Mouse (Mus musculus) heart, postnatal 0 days (tissue): ENCODE results near the gene Esrp2. TPM values are rescaled to one million over a fixed set of nuclear protein-coding genes. Genes with fewer than 3 reads are reported as not detected.

Source experiments
- ATAC-seq: fragments of 200-750 bp; cut with Nextera tagmentation; 2 replicates; pipeline ENCODE4 v1.8.0; 2017; ENCODE audit warnings: low read depth, moderate number of reproducible peaks, moderate library complexity; ENCODE audit not compliant: insufficient read depth
- DNase-seq: peaks from one replicate; pipeline ENCODE4 v3.0.0-alpha.2; 2016; ENCODE audit warnings: low spot score
- H3K27ac ChIP-seq: fragments of 300-500 bp; sonication (generic); 2 replicates; pipeline ENCODE4 v1.5.1; 2014; ENCODE audit warnings: low read depth, mild to moderate bottlenecking
- H3K27me3 ChIP-seq: fragments of 300-500 bp; sonication (generic); 2 replicates; pipeline ENCODE4 v1.6.1; 2014; ENCODE audit warnings: low read length, mixed read lengths; ENCODE audit not compliant: control insufficient read depth, insufficient read depth
- H3K36me3 ChIP-seq: fragments of 300-500 bp; sonication (generic); replicated peaks from 2 replicates; pipeline ENCODE4 v1.6.1; 2014; ENCODE audit warnings: low read length, mixed read lengths; ENCODE audit not compliant: control insufficient read depth, insufficient read depth
- H3K4me1 ChIP-seq: fragments of 300-500 bp; sonication (generic); 2 replicates; pipeline ENCODE4 v1.6.1; 2014; ENCODE audit warnings: antibody characterized with exemption; ENCODE audit not compliant: control insufficient read depth, insufficient read depth
- H3K4me2 ChIP-seq: fragments of 300-500 bp; sonication (generic); 2 replicates; pipeline ENCODE4 v1.6.1; 2014; ENCODE audit warnings: low read depth, mild to moderate bottlenecking, low read length, moderate library complexity
- H3K4me3 ChIP-seq: fragments of 300-500 bp; sonication (generic); 2 replicates; pipeline ENCODE4 v1.5.1; 2014; ENCODE audit warnings: low read depth, low read length
- H3K9ac ChIP-seq: fragments of 300-500 bp; sonication (generic); replicated peaks from 2 replicates; pipeline ENCODE4 v1.6.1; 2014; ENCODE audit warnings: low read depth, low read length, mixed read lengths
- H3K9me3 ChIP-seq: fragments of 300-500 bp; sonication (generic); replicated peaks from 2 replicates; pipeline ENCODE4 v1.6.1; 2016; ENCODE audit warnings: low read length; ENCODE audit not compliant: control insufficient read depth
- CTCF ChIP-seq: IDR thresholded peaks from 2 replicates; pipeline ENCODE4 v1.5.1; 2016; ENCODE audit warnings: antibody characterized with exemption, control low read depth, low read depth
- EP300 ChIP-seq: IDR thresholded peaks from 2 replicates; pipeline ENCODE4 v1.6.1; 2016; ENCODE audit warnings: antibody characterized with exemption, low read depth
- WGBS: fragments of 180-500 bp; shearing (Covaris S2); extraction: QIAGEN DNeasy Blood & Tissue Kit; methylation state at CpG from one replicate; pipeline ENCODE4 v1.1.7; 2014; 5-methylcytosine and 5-hydroxymethylcytosine counted together
- polyA plus RNA-seq: library from polyadenylated mRNA; unstranded; fragments of >200 nt; fragmentation: Nextera tagmentation; extraction: Ambion mirVana; gene quantifications from 2 replicates; pipeline ENCODE4 v1.2.1, GENCODE M21; 2015
- total RNA-seq: library from RNA; depleted of rRNA; stranded (reverse); fragments of >200 nt; gene quantifications from 2 replicates; pipeline ENCODE4 v1.2.3, GENCODE M21; 2014; ENCODE audit warnings: low replicate concordance; rRNA removed

Esrp2 gene
- 9.8 and 10.6 TPM in 2 replicates for total RNA-seq
- 0.27 and 0.31 TPM in 2 replicates for polyA plus RNA-seq

DNA sequence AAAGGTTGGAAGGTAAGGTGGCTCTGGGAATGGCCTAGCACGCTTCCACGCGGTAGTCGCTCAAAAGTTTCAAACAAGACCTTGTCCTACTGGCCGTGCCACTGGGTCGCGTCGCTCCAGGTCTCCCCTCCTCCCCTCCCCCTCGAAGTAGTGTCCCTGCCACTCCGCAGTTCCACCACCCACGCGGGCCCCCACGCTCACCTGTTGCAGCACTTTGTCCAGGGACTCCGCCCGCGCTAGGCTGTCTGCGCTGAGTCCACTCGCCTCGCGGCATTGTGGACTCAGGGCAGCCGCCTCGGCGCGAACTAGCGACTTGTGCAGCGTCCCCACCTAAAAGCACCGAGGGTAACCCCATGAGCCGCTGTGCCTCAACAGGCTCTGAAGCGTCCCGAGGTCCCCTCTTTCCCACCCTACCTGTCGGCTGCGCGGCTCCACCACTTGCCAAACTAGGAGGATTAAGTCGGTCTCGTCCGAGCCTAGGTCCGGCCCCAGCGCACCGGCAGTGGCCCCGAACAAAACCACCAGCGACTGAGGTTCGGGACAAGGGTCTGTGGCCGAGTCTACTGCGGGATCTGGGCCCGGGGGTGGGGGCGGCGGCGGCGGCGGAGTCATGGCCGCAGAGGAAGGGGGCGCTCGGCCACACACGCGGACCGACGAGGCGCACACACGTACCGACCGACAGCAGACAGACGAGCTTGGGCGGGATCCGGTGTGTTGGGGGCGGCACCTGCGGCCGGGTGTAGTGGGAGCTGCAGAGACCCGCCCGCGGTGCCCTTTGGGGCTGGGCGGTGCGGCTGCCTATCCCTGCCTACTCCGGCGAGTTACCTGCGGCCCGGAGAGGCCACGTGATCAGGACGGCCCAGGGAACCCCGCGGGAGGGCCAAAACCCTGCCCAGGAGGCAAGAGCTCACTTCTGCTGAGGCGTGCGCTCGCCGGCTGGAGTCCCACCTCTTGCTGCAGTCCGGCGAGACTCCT is at the start of gene Esrp2:
TSS of gene Esrp2 (minus strand) at position 819 of the 975 bp plus-strand sequence.
- Histone ChIP-seq H3K36me3 (peaks cover 9% of the 10 kb centered on the region), H3K4me3 (peak within 1 kb of the TSS; percentile 67), H3K4me1 (peaks cover 18% of the 10 kb centered on the region), H3K9ac (peak within 1 kb of the TSS; percentile 50), H3K27me3 (peaks cover 24% of the 10 kb centered on the region), H3K9me3 (no peaks in the 10 kb centered on the region), H3K4me2 (peak within 1 kb of the TSS; percentile 76), H3K27ac (peak within 1 kb of the TSS; percentile 30)
- DNase-seq (no peak), ATAC-seq (peak; percentile 28)
- no peak for TF ChIP-seq EP300
- TF ChIP-seq CTCF: no peak
- WGBS: 2% methylated on average over 73 of the region's 86 CpGs

- Histone ChIP-seq H3K4me3 (no peak overlapping the region), H3K27ac (no peak overlapping the region), H3K9ac (no peak overlapping the region), H3K4me2 (no peak overlapping the region), H3K4me1 (no peaks in the 10 kb centered on the region), H3K36me3 (no peaks in the 10 kb centered on the region; the same call in 1 of the 2 replicates), H3K27me3 (no peaks in the 10 kb centered on the region), H3K9me3 (no peaks in the 10 kb centered on the region)
- ATAC-seq (no peak), DNase-seq (no peak)
- WGBS: 83% methylated on average over 3 of the region's 3 CpGs
- no peak for TF ChIP-seq CTCF
- no peak for TF ChIP-seq EP300
These were observed 49.6 kb upstream of the Esrp2 start for GRCm38 (mm10) chr8:106186394-106186793.

GRCm38 (mm10) chr8:106185628-106186270 is 49.0 kb upstream of the Esrp2 start:
- Histone ChIP-seq H3K4me2 (no peak overlapping the region), H3K36me3 (no peaks in the 10 kb centered on the region; the same call in 1 of the 2 replicates), H3K9me3 (no peaks in the 10 kb centered on the region), H3K4me3 (no peak overlapping the region), H3K27me3 (no peaks in the 10 kb centered on the region), H3K9ac (no peak overlapping the region), H3K27ac (no peak overlapping the region), H3K4me1 (no peaks in the 10 kb centered on the region)
- no peak for TF ChIP-seq EP300
- TF ChIP-seq CTCF: no peak
- 88% methylated on average over 8 of the region's 8 CpGs for WGBS
- ATAC-seq: no peak
- DNase-seq: no peak

DNA sequence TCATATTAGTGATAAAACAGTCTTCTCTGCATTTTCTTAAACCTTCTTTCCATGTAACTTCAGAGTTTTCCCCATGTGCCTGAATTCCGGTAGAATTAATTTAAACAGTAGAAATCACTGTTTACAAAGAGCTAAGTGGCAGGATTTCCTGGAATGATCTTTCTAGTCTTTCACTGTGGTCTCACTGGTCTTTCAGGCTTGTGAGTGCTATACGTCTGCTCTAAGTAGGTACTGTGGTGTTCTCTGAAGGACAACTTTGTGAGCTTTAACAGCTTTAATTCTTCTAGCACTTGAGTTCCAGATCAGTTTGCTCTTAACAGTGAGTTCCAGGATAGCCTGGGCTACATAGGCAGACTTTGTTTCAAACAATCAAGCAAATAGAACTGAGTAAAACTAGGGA is 41.7 kb upstream of the Esrp2 start:
- H3K9ac ChIP-seq: no peak overlapping the region
- H3K27me3 ChIP-seq: no peaks in the 10 kb centered on the region
- ATAC-seq: no peak
- no peak overlapping the region for H3K27ac ChIP-seq
- DNase-seq: no peak
- H3K4me2 ChIP-seq: no peak overlapping the region
- no peaks in the 10 kb centered on the region for H3K4me1 ChIP-seq
- no peaks in the 10 kb centered on the region for H3K36me3 ChIP-seq
- H3K4me3 ChIP-seq: no peak overlapping the region
- no peaks in the 10 kb centered on the region for H3K9me3 ChIP-seq
- 69% methylated on average over 2 of the region's 2 CpGs for WGBS
- TF ChIP-seq EP300: no peak
- TF ChIP-seq CTCF: no peak

GRCm38 (mm10) chr8:106177594-106177993 is 40.8 kb upstream of the Esrp2 start:
- 75% methylated on average over 1 of the region's 1 CpGs for WGBS
- DNase-seq (no peak), ATAC-seq (no peak)
- Histone ChIP-seq H3K27me3 (no peaks in the 10 kb centered on the region), H3K36me3 (no peaks in the 10 kb centered on the region), H3K4me3 (no peak overlapping the region), H3K27ac (no peak overlapping the region), H3K4me2 (no peak overlapping the region), H3K4me1 (no peaks in the 10 kb centered on the region), H3K9me3 (no peaks in the 10 kb centered on the region), H3K9ac (no peak overlapping the region)
- no peak for TF ChIP-seq EP300
- TF ChIP-seq CTCF: no peak
